Mouse (Mus musculus): Measurements from ENCODE around the gene Gm47959.

Gm47959 gene

DNA sequence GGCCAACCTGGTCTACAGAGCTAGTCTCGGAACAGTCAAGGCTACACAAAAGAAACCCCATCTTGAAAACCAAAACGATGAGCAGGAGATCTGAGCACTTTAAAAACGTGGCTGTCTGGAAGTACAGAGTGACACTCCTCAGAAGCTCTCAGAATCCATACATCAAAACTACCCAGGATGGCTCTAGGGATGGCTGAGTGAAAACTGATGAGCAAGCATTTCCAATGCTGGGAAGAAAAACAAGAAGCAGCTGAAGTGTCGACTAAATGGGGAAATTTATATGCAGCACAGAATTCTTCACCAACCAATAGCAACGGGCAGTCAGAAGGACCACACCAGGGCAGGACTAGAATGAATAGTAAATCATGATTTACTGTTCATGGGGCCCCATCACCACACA, 34.2 kb downstream of the Gm47959 start:
- DNase-seq, result no peak

DNA sequence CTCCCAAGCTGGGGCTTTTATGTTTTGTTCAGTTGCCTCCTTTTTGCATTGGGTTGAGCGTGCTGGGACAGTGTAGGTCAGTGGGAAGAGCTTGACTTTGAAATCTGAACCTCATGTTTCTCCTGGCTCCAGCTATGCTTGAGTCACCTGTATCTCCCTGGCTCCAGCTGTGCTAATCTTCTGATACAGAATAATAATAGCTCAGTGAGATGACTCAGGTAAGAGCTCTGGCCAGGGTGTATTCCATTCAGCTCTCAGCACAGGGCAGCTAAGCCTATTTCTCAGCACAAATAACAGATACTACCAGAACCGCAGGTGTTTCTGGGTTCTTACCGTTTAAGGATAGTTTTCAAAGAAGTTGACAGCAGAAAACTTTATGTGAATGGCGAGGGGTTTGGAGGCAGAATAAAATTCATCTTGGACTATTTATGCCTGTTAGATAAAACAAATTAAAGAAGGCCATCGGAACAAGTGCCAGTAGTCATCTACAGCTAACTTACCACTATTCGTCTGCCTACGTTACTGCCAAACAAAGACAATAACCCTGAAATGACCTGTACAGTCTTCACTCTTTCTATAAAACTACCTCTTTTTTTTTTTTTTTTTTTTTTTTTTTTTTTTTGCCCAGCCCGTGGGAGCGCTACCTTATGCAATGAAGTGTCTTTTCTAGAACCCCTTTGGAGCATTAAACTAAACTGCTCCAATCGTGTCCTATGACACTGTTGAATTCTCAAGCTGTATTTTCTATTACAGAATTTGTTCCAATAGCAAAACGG, 36.7 kb downstream of the Gm47959 start:
- no peak for DNase-seq

DNA sequence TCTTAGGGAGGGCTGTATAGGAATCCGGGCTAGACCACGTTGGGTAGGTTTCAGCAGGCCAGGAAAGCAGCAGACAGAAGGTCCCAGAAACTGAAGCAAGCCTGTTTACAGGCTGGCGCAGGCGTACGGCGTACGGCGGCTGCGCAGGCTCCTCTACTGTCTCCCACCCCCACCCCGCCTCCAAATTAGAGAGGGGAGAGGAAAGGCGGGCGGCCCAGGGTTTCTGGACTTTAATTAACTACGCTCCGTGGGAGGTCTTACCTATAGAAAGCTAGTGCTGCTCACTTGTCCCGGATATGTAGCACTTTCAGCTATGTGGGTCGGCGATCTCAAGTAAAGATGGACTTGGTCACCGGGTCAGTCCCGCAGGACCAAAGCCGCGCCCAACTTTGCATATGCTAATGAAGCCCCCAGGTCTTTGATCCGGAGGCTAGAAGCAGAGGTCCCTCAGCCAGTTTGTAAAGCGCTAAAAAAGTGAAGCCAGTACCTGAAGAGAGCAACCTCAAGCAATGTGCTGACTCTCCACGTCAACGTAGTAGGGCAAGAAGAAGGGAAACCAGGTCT, 37.8 kb downstream of the Gm47959 start, which contains the start of gene Slc19a3:
Gene Slc19a3, minus strand, starts transcription at position 340 of the 564 bp plus-strand sequence.
- no peak for DNase-seq

DNA sequence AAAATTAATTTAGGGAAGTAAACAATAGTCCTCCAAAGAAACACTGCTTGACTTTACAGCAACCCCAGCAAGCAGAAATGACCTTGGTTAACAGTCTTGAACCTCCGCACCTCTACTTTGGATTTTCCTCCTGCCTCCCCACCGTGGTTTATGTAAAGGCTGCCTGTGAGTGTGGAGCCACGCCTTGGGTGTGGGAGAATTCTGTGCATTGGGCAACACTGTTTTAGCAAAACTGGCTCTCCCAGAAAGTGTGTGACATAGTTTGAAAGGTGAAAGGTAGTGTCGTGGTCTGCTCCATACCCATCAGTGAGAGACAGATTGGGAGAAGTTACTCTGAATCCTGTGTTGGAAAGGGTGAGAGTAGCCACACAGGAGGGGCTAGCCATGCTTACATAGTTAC, 38.7 kb downstream of the Gm47959 start:
- DNase-seq, result no peak

- no peak for DNase-seq
Measured at GRCm38 (mm10) chr1:83042380-83042779, 42.0 kb downstream of the Gm47959 start, which contains the start of gene Krtap28-10. Gene Krtap28-10, minus strand, starts transcription at chr1:83042480.

GRCm38 (mm10) chr1:83044882-83045427, 44.6 kb downstream of the Gm47959 start, which contains the start of gene Gm47969:
Gene Gm47969, plus strand, starts transcription at chr1:83044932.
- no peak for DNase-seq

Measured in thymus, postnatal 36 days (tissue).